Mouse (Mus musculus) MEL (cell line): ENCODE measurements around the gene Olfr1276. TPM values are rescaled to one million over a fixed set of nuclear protein-coding genes. Genes with fewer than 3 reads are reported as not detected.

Experiments
- DNase-seq: peaks from one replicate; pipeline ENCODE4 v3.0.0; 2011; ENCODE audit warnings: low read depth, low spot score
- H3K27ac ChIP-seq: 2 replicates; pipeline ENCODE4 v1.5.1; 2012; ENCODE audit warnings: low read depth, mild to moderate bottlenecking, control low read depth, low read length, moderate library complexity; ENCODE audit not compliant: control insufficient read depth
- H3K27me3 ChIP-seq, 2 experiments: fragments of 150-350 bp in 1 of 2; sonication (generic) in 1 of 2; 2 replicates each; pipeline ENCODE4 v1.6.1; 2012; ENCODE audit warnings: low read length in 2 of 2, mild to moderate bottlenecking in 2 of 2, improper control_type of control experiment in 1 of 2, moderate library complexity in 1 of 2; ENCODE audit not compliant: insufficient read depth in 2 of 2, control insufficient read depth in 1 of 2
- H3K36me3 ChIP-seq, 2 experiments: 2 replicates each; pipeline ENCODE4 v1.6.1; 2012 to 2014; ENCODE audit warnings: low read length in 2 of 2, improper control_type of control experiment in 1 of 2, inconsistent platforms in 1 of 2, mild to moderate bottlenecking in 1 of 2; ENCODE audit not compliant: insufficient read depth in 2 of 2, control insufficient read depth in 1 of 2
- H3K4me1 ChIP-seq, 2 experiments: fragments of 150-350 bp in 1 of 2; sonication (generic) in 1 of 2; 2 replicates each; pipeline ENCODE4 v1.6.1; 2012; ENCODE audit warnings: low read length in 2 of 2, improper control_type of control experiment in 1 of 2, mild to moderate bottlenecking in 1 of 2; ENCODE audit not compliant: insufficient read depth in 2 of 2, control insufficient read depth in 1 of 2
- H3K4me3 ChIP-seq, 2 experiments: fragments of 150-350 bp in 1 of 2; sonication (generic) in 1 of 2; 2 replicates each; pipeline ENCODE4 v1.5.1; 2012; ENCODE audit warnings: low read depth in 2 of 2, low read length in 2 of 2, mild to moderate bottlenecking in 2 of 2, moderate library complexity in 2 of 2, control low read depth in 1 of 2, improper control_type of control experiment in 1 of 2; ENCODE audit not compliant: control insufficient read depth in 1 of 2, insufficient read depth in 1 of 2
- H3K79me2 ChIP-seq: 2 replicates; pipeline ENCODE4 v1.6.1; 2012; ENCODE audit warnings: mild to moderate bottlenecking, low read length, moderate library complexity; ENCODE audit not compliant: control insufficient read depth, poor library complexity, insufficient read depth
- H3K9ac ChIP-seq: 2 replicates; pipeline ENCODE4 v1.6.1; 2012; ENCODE audit warnings: low read depth, mild to moderate bottlenecking, control low read depth, low read length, moderate library complexity; ENCODE audit not compliant: control insufficient read depth, poor library complexity, severe bottlenecking
- H3K9me3 ChIP-seq: fragments of 150-350 bp; sonication (generic); replicated peaks from 2 replicates; pipeline ENCODE4 v1.6.1; 2012; ENCODE audit warnings: mild to moderate bottlenecking, low read length, improper control_type of control experiment, moderate library complexity; ENCODE audit not compliant: insufficient read depth
- BHLHE40 ChIP-seq: IDR thresholded peaks from 2 replicates; pipeline ENCODE4 v1.6.1; 2012; ENCODE audit warnings: low read depth, mild to moderate bottlenecking, inconsistent platforms, low read length, improper control_type of control experiment, borderline replicate concordance
- CTCF ChIP-seq, 3 experiments: IDR thresholded peaks in 2 of 3; conservative IDR thresholded peaks in 1 of 3; 2 replicates each; pipeline ENCODE4 v1.5.1; 2011 to 2012; ENCODE audit warnings: low read length in 3 of 3, low read depth in 2 of 3, mild to moderate bottlenecking in 2 of 3, improper control_type of control experiment in 1 of 3, inconsistent platforms in 1 of 3, mixed read lengths in 1 of 3, moderate library complexity in 1 of 3; ENCODE audit not compliant: control insufficient read depth in 1 of 3, insufficient read depth in 1 of 3, poor library complexity in 1 of 3, severe bottlenecking in 1 of 3
- E2F4 ChIP-seq: IDR thresholded peaks from 2 replicates; pipeline ENCODE4 v1.6.1; 2011; ENCODE audit warnings: low read depth, low read length, improper control_type of control experiment, borderline replicate concordance
- ELF1 ChIP-seq: IDR thresholded peaks from 2 replicates; pipeline ENCODE4 v1.6.1; 2014; ENCODE audit warnings: low read depth, mild to moderate bottlenecking, inconsistent platforms, low read length, improper control_type of control experiment, moderate library complexity
- KAT2A ChIP-seq: conservative IDR thresholded peaks from 2 replicates; pipeline ENCODE4 v1.6.1; 2012; ENCODE audit warnings: low read depth, low read length, improper control_type of control experiment, inconsistent platforms
- MAZ ChIP-seq: IDR thresholded peaks from 2 replicates; pipeline ENCODE4 v1.6.1; 2012; ENCODE audit warnings: low read depth, mild to moderate bottlenecking, inconsistent platforms, low read length, improper control_type of control experiment
- MEF2A ChIP-seq: IDR thresholded peaks from 2 replicates; pipeline ENCODE4 v1.6.1; 2014; ENCODE audit warnings: low read depth, mild to moderate bottlenecking, inconsistent platforms, low read length, improper control_type of control experiment; ENCODE audit not compliant: poor library complexity, insufficient replicate concordance, severe bottlenecking; ENCODE audit errors: extremely low read depth
- MYB ChIP-seq: IDR thresholded peaks from 2 replicates; pipeline ENCODE4 v1.6.1; 2011; ENCODE audit warnings: mild to moderate bottlenecking, low read depth, low read length, improper control_type of control experiment
- MYC ChIP-seq: IDR thresholded peaks from 2 replicates; pipeline ENCODE4 v1.6.1; 2011; ENCODE audit warnings: low read depth, mild to moderate bottlenecking, low read length, improper control_type of control experiment, moderate library complexity
- POLR2AphosphoS2 ChIP-seq: IDR thresholded peaks from 2 replicates; pipeline ENCODE4 v1.6.1; 2011; ENCODE audit warnings: low read length, improper control_type of control experiment
- POLR2AphosphoS5 ChIP-seq: IDR thresholded peaks from 2 replicates; pipeline ENCODE4 v1.6.1; 2012; ENCODE audit warnings: low read depth, borderline replicate concordance, mild to moderate bottlenecking, inconsistent platforms, low read length, moderate library complexity, mixed read lengths
- TAL1 ChIP-seq: IDR thresholded peaks from 2 replicates; pipeline ENCODE4 v1.6.1; 2012; ENCODE audit warnings: mild to moderate bottlenecking, inconsistent platforms, low read length, moderate library complexity, mixed read lengths
- ZMIZ1 ChIP-seq: IDR thresholded peaks from 2 replicates; pipeline ENCODE4 v1.6.1; 2012; ENCODE audit warnings: low read depth, mild to moderate bottlenecking, inconsistent platforms, low read length, improper control_type of control experiment, moderate library complexity
- ZNF384 ChIP-seq: IDR thresholded peaks from 2 replicates; pipeline ENCODE4 v1.6.1; 2012; ENCODE audit warnings: low read depth, mild to moderate bottlenecking, inconsistent platforms, low read length, improper control_type of control experiment
- polyA plus RNA-seq, 2 experiments: library from polyadenylated mRNA; stranded (reverse) in 1 of 2; unstranded in 1 of 2; fragments of >175 nt in 1 of 2; fragments of >200 nt in 1 of 2; gene quantifications; 2 replicates each; pipeline versions ENCODE4 v1.2.1 to v1.2.4; 2012; ENCODE audit warnings: low replicate concordance in 2 of 2, low read depth in 1 of 2; ENCODE audit not compliant: insufficient read length in 2 of 2, insufficient read depth in 1 of 2, missing spikeins in 1 of 2
- total RNA-seq: library from RNA; depleted of rRNA; stranded (reverse); fragments of 300-350 nt; gene quantifications from 2 replicates; pipeline ENCODE4 v1.2.3, GENCODE M21; 2012; rRNA removed

The Olfr1276 gene
- total RNA-seq (not detected in 2 replicates), polyA plus RNA-seq (not detected)

DNA sequence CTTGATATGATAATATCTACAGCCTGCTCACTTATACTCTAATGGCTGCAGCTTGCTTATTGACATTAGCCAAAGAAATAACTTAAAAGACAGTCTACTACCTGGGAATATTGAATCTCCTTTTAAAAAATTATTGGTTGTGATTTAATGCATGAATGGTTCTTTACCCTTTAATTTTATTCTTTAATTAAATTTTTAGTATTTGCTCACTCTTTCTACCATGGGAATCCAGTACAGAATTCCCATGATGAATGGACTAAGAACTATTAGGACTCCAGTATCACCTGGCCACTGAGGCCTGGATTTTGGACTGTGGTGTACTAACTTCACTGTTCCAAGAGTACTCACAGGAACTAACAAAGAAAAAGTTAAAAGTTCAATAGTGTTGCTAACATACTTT lies at the start of gene Olfr1276:
Olfr1276 (plus strand) TSS at position 301 of the 400 bp plus-strand sequence.
- DNase-seq = no peak
- H3K27ac ChIP-seq = no peak within 1 kb of the TSS
- H3K27me3 ChIP-seq = no peaks in the 10 kb centered on the region
- no peaks in the 10 kb centered on the region for H3K79me2 ChIP-seq
- no peaks in the 10 kb centered on the region for H3K4me1 ChIP-seq
- H3K36me3 ChIP-seq = no peaks in the 10 kb centered on the region
- TF ChIP-seq MEF2A (no peak), MAZ (no peak), KAT2A (no peak), ZMIZ1 (no peak), CTCF (IDR thresholded peaks at IDR 0.05 in 2 of 3, conservative IDR thresholded peaks at IDR 0.05 in 1 of 3; ENCODE audit: control insufficient read depth in 1 of 3, insufficient read depth in 1 of 3, low read depth in 2 of 3, low read length in 3 of 3, poor library complexity in 1 of 3, severe bottlenecking in 1 of 3) (no peak), MYB (no peak)
- H3K9me3 ChIP-seq = no peaks in the 10 kb centered on the region
- no peak within 1 kb of the TSS for H3K4me3 ChIP-seq
- no peak within 1 kb of the TSS for H3K9ac ChIP-seq

GRCm38 (mm10) chr2:111229502-111229901 lies 24.8 kb upstream of the Olfr1276 start, which contains the start of gene 4930430A15Rik:
4930430A15Rik (minus strand) TSS chr2:111229602.
- Histone ChIP-seq H3K9ac (no peak within 1 kb of the TSS), H3K4me1 (no peaks in the 10 kb centered on the region), H3K36me3 (no peaks in the 10 kb centered on the region), H3K79me2 (no peaks in the 10 kb centered on the region), H3K27me3 (no peaks in the 10 kb centered on the region), H3K4me3 (no peak within 1 kb of the TSS), H3K9me3 (no peaks in the 10 kb centered on the region), H3K27ac (no peak within 1 kb of the TSS)
- TF ChIP-seq TAL1 = no peak
- no peak for DNase-seq

DNA sequence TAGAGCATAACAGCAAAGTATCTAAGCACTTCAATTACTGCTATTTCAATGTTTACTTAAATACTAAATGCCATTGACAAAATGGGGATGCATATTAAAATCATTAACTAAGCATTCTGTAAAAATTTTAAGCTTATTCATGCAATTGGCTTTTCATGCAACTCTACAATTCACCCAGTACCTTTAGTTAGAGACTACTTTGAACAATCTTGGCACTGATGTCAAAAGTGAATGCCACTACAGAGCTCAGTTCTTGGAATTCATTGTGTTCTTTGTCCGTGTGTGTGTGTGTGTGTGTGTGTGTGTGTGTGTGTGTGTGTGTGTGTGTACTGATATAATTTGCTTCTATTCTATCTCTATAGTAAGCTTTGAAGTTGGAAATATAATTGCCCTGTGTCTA lies 19.1 kb upstream of the Olfr1276 start, which contains the start of gene Olfr1275:
Olfr1275 (minus strand) TSS at position 101 of the 400 bp plus-strand sequence.
- H3K9ac ChIP-seq = no peak within 1 kb of the TSS
- no peaks in the 10 kb centered on the region for H3K36me3 ChIP-seq
- H3K27me3 ChIP-seq = no peaks in the 10 kb centered on the region
- no peaks in the 10 kb centered on the region for H3K4me1 ChIP-seq
- no peaks in the 10 kb centered on the region for H3K9me3 ChIP-seq
- TF ChIP-seq MYC (no peak), ZNF384 (no peak), POLR2AphosphoS5 (no peak), POLR2AphosphoS2 (no peak), ELF1 (no peak), E2F4 (no peak), CTCF (IDR thresholded peaks at IDR 0.05 in 2 of 3, conservative IDR thresholded peaks at IDR 0.05 in 1 of 3; ENCODE audit: control insufficient read depth in 1 of 3, insufficient read depth in 1 of 3, low read depth in 2 of 3, low read length in 3 of 3, poor library complexity in 1 of 3, severe bottlenecking in 1 of 3) (no peak), BHLHE40 (no peak)
- no peak for DNase-seq
- H3K27ac ChIP-seq = no peak within 1 kb of the TSS
- no peaks in the 10 kb centered on the region for H3K79me2 ChIP-seq
- H3K4me3 ChIP-seq = no peak within 1 kb of the TSS
